Mouse (Mus musculus): ENCODE results near the gene Cfap299. TPM values are rescaled to one million over a fixed set of nuclear protein-coding genes. Genes with fewer than 3 reads are reported as not detected.
"Not testable (repeated sequence)": the region's sequence is repeated elsewhere in the genome, so short reads cannot be mapped to it uniquely, and the experiment has no call there.

The Cfap299 gene
- polyA plus RNA-seq, 1 experiment from 2014 or later: not detected

DNA sequence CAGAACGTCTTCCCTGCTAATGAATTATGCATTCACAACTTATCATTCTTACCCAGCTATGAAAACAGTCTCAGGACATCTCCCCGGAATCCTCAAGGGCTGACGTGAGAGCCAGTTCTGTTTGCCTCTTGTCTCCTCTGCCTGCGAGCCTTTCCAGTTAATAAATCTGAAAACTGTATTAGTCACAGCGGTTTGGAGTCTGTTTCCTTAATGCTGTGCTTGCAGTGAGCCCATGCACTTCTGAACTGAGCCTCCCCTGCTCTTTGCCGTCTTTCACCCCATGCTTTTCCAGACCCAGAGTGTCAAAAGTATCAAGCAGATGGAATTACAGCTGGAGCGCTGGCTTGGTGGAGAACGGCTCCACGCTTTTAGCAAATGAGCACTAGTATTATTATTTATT is 22.6 kb upstream of the Cfap299 start:
- 39% methylated on average over 9 of the region's 9 CpGs for WGBS
- H3K4me1 ChIP-seq (replicated peaks; ENCODE audit: control insufficient read depth, insufficient read depth, low read length): no peaks in the 10 kb centered on the region
- H3K36me3 ChIP-seq (ENCODE audit: control insufficient read depth, insufficient read depth, low read length): no peaks in the 10 kb centered on the region
- H3K27me3 ChIP-seq (replicated peaks; ENCODE audit: control insufficient read depth, insufficient read depth, low read length): no peaks in the 10 kb centered on the region
- no peak for DNase-seq (ENCODE audit: low spot score)
- ATAC-seq (replicated peaks; ENCODE audit: low FRiP score, low TSS enrichment, low read depth): no peak
- H3K4me3 ChIP-seq (ENCODE audit: low read depth, low read length): no peak overlapping the region
- H3K9me3 ChIP-seq (ENCODE audit: control insufficient read depth, low read length): no peaks in the 10 kb centered on the region
- H3K9ac ChIP-seq (ENCODE audit: low read length): no peak overlapping the region
- H3K4me2 ChIP-seq (ENCODE audit: low read length): no peak overlapping the region
- no peak overlapping the region for H3K27ac ChIP-seq (ENCODE audit: low read depth)

DNA sequence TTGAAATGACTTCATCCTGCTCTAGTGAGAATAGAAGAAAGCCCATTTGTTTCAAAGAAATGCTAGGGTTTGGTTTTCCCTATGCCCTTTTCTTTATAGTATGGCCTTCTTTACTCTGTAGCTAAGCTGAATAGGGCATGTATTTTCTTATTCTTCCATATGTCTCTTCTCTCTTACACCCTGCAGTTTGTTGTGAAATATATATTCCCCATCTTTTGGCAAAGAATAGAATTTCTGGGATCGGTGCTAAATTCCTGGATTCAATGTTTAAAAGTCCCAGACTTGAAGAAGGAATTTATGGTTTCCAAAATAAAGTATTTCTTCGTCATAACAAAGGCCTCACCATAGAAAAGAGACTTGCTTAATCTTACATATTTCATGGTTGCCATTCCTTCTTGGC is 2.5 kb upstream of the Cfap299 start:
- no peak overlapping the region for H3K27ac ChIP-seq (ENCODE audit: low read depth)
- no peak overlapping the region for H3K9ac ChIP-seq (ENCODE audit: low read length)
- WGBS: 72% methylated on average over 2 of the region's 2 CpGs
- H3K9me3 ChIP-seq (ENCODE audit: control insufficient read depth, low read length): no peaks in the 10 kb centered on the region
- no peak overlapping the region for H3K4me3 ChIP-seq (ENCODE audit: low read depth, low read length)
- no peak overlapping the region for H3K4me2 ChIP-seq (ENCODE audit: low read length)
- H3K4me1 ChIP-seq (replicated peaks; ENCODE audit: control insufficient read depth, insufficient read depth, low read length): no peaks in the 10 kb centered on the region
- no peaks in the 10 kb centered on the region for H3K27me3 ChIP-seq (replicated peaks; ENCODE audit: control insufficient read depth, insufficient read depth, low read length)
- no peak for DNase-seq (ENCODE audit: low spot score)
- no peak for ATAC-seq (replicated peaks; ENCODE audit: low FRiP score, low TSS enrichment, low read depth)
- no peaks in the 10 kb centered on the region for H3K36me3 ChIP-seq (ENCODE audit: control insufficient read depth, insufficient read depth, low read length)

DNA sequence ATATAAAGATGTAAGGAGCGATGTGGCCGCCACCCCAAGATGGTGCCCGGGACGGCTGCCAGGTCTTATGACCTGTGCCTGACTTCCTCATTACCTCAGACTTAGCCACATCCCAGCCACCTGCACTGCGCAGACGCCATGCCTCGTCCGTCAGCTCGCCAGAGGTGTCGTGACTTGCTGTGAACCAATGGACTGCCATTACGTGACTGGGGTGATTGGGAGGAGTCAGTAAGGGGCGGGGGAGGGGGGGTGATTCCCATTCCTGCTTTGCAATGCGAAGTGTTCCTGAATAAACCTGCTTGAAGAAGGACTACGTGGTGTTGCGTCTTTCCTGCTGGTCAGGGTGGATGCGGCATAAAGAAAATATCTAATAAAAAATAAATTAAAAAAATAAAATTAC is 14.6 kb downstream of the Cfap299 start:
- not testable (repeated sequence) for ATAC-seq (replicated peaks; ENCODE audit: low FRiP score, low TSS enrichment, low read depth)

DNA sequence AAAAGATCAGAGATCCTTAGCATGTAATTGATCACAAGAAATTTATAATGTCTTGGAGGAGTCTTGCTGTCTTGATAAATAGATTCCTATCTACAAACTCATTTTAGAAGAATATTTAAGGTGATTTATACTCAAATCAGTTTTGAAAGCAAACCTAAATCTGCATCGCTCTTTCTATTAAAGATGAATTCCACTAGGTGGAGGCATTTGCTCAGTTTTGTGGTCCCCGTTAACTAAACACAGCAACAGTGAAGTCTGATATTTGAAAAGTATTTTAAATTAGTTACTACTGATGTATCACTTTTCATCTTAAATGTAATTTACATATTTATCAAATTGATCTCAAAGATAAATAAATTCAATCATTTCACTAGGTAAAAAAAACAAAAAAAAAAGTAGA is 15.5 kb downstream of the Cfap299 start:
- H3K36me3 ChIP-seq (ENCODE audit: control insufficient read depth, insufficient read depth, low read length): no peaks in the 10 kb centered on the region
- no peak overlapping the region for H3K4me3 ChIP-seq (ENCODE audit: low read depth, low read length)
- no peak overlapping the region for H3K4me2 ChIP-seq (ENCODE audit: low read length)
- H3K27me3 ChIP-seq (replicated peaks; ENCODE audit: control insufficient read depth, insufficient read depth, low read length): no peaks in the 10 kb centered on the region
- ATAC-seq (replicated peaks; ENCODE audit: low FRiP score, low TSS enrichment, low read depth): no peak
- 66% methylated on average over 2 of the region's 2 CpGs for WGBS
- no peak overlapping the region for H3K9ac ChIP-seq (ENCODE audit: low read length)
- no peaks in the 10 kb centered on the region for H3K9me3 ChIP-seq (ENCODE audit: control insufficient read depth, low read length)
- H3K4me1 ChIP-seq (replicated peaks; ENCODE audit: control insufficient read depth, insufficient read depth, low read length): no peaks in the 10 kb centered on the region
- DNase-seq (ENCODE audit: low spot score): no peak
- H3K27ac ChIP-seq (ENCODE audit: low read depth): no peak overlapping the region

More for the DNA sequence above, 14.6 kb downstream of the Cfap299 start:
- H3K36me3 ChIP-seq (ENCODE audit: control insufficient read depth, insufficient read depth, low read length); H3K4me2 ChIP-seq (ENCODE audit: low read length); H3K9ac ChIP-seq (ENCODE audit: low read length); H3K9me3 ChIP-seq (ENCODE audit: control insufficient read depth, low read length); H3K4me1 ChIP-seq (replicated peaks; ENCODE audit: control insufficient read depth, insufficient read depth, low read length); DNase-seq (ENCODE audit: low spot score); H3K27ac ChIP-seq (ENCODE audit: low read depth); H3K4me3 ChIP-seq (ENCODE audit: low read depth, low read length); H3K27me3 ChIP-seq (replicated peaks; ENCODE audit: control insufficient read depth, insufficient read depth, low read length): not testable (repeated sequence)
- WGBS: 91% methylated on average over 16 of the region's 16 CpGs

DNA sequence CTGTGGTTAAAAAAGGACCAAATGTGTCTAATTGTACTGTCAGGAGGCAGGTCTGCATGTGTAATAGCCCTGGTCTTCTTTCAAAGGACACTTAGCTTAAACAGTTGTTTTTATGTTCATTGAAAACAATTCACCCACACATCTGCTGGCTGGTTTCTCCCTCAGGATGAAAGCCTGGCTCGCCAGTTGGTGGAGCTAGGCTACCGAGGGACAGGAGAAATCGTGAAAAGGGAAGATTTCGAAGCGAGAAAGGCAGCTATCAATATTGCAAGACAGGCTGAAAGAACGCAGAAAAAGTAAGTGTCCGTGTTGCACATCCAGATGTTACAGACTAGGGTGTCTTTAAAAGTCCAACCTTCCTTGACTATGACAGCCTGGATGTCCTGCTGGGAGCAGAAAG is 17.0 kb downstream of the Cfap299 start:
- no peak for ATAC-seq (replicated peaks; ENCODE audit: low FRiP score, low TSS enrichment, low read depth)
- Histone ChIP-seq H3K4me2 (ENCODE audit: low read length) (no peak overlapping the region), H3K4me1 (replicated peaks; ENCODE audit: control insufficient read depth, insufficient read depth, low read length) (no peaks in the 10 kb centered on the region), H3K27me3 (replicated peaks; ENCODE audit: control insufficient read depth, insufficient read depth, low read length) (no peaks in the 10 kb centered on the region), H3K9me3 (ENCODE audit: control insufficient read depth, low read length) (no peaks in the 10 kb centered on the region), H3K36me3 (ENCODE audit: control insufficient read depth, insufficient read depth, low read length) (no peaks in the 10 kb centered on the region), H3K9ac (ENCODE audit: low read length) (no peak overlapping the region), H3K4me3 (ENCODE audit: low read depth, low read length) (no peak overlapping the region), H3K27ac (ENCODE audit: low read depth) (no peak overlapping the region)
- WGBS: 58% methylated on average over 7 of the region's 7 CpGs
- no peak for DNase-seq (ENCODE audit: low spot score)

DNA sequence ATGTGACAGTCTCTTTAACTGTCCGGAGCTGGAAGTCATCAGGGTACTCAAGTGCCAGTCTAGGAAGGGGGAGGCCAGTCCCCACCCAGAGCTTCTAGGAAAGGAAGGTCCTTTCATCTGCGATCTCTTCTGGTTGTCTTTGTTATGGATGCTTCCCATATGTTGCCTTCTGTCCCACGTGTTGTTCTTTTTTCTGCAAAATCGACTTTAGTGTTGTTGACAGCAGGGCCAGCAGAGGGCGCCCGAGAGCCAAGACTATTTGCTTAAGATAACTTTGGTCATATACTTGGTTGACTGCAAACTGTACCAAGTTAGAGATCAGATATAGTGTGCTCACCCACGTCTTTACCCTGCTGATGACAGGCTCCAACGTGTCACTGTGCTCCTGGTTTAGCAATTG is 19.5 kb downstream of the Cfap299 start:
- Histone ChIP-seq H3K4me3 (ENCODE audit: low read depth, low read length) (no peak overlapping the region), H3K27me3 (replicated peaks; ENCODE audit: control insufficient read depth, insufficient read depth, low read length) (no peaks in the 10 kb centered on the region), H3K9ac (ENCODE audit: low read length) (no peak overlapping the region), H3K36me3 (ENCODE audit: control insufficient read depth, insufficient read depth, low read length) (no peaks in the 10 kb centered on the region), H3K9me3 (ENCODE audit: control insufficient read depth, low read length) (no peaks in the 10 kb centered on the region), H3K27ac (ENCODE audit: low read depth) (no peak overlapping the region), H3K4me1 (replicated peaks; ENCODE audit: control insufficient read depth, insufficient read depth, low read length) (no peaks in the 10 kb centered on the region), H3K4me2 (ENCODE audit: low read length) (no peak overlapping the region)
- ATAC-seq (replicated peaks; ENCODE audit: low FRiP score, low TSS enrichment, low read depth) (peak; percentile 61; the same call in 1 of the 2 replicates), DNase-seq (ENCODE audit: low spot score) (peak; percentile 93)
- 13% methylated on average over 8 of the region's 8 CpGs for WGBS

DNA sequence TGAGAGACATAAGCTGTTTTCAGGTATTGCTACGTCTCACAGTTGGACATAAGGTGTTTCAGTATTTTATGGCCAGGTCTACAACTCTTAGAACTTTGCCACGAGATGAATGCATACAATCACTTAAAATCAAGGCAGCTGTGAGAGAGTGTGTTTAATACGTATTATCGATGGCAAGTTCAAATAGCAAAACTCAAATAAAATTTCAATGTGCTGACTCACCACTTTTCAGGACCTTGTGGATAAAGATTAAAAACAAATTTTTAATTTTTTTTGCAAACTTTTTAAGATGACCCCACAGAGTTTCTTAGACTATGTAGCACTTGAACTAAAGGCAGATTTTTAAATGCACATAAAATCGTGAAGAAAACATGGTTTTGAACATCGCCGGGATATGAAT is 30.8 kb downstream of the Cfap299 start:
- DNase-seq (ENCODE audit: low spot score): no peak
- ATAC-seq (replicated peaks; ENCODE audit: low FRiP score, low TSS enrichment, low read depth): no peak
- H3K36me3 ChIP-seq (ENCODE audit: control insufficient read depth, insufficient read depth, low read length): no peaks in the 10 kb centered on the region
- no peak overlapping the region for H3K9ac ChIP-seq (ENCODE audit: low read length)
- H3K4me3 ChIP-seq (ENCODE audit: low read depth, low read length): no peak overlapping the region
- WGBS: 89% methylated on average over 7 of the region's 7 CpGs
- H3K27me3 ChIP-seq (replicated peaks; ENCODE audit: control insufficient read depth, insufficient read depth, low read length): no peaks in the 10 kb centered on the region
- no peaks in the 10 kb centered on the region for H3K9me3 ChIP-seq (ENCODE audit: control insufficient read depth, low read length)
- no peak overlapping the region for H3K27ac ChIP-seq (ENCODE audit: low read depth)
- H3K4me1 ChIP-seq (replicated peaks; ENCODE audit: control insufficient read depth, insufficient read depth, low read length): no peaks in the 10 kb centered on the region
- no peak overlapping the region for H3K4me2 ChIP-seq (ENCODE audit: low read length)

DNA sequence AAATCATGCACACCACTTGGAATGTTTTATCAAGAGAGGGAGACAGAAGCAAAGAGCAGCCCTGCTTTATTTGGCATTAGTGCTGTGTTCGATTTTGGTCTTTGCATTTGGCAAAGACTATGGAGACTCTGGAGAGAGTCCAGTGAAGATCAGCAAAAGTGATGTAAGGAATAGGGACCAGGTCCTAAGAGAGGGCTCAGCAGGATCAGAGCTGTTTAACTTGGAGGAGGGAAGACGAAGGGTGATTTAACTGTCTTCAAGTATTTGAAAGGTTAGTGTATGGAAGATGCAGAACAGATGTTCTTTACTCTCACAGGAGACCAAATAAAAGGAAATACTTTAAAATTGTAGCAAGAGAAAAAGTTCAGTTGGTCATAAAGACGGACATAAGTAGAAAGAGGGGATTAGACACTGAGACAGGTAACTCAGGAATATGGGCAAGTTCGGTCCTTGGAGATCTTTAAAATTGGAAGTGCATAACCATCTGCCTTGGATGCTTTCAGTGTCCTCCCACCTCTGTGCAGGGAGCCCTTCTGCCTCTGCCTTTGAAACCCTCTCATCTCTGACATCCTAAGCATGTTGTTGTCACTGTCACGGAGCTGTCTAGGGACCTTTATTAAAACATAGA is 31.8 kb downstream of the Cfap299 start:
- 68% methylated on average over 5 of the region's 5 CpGs for WGBS
- no peaks in the 10 kb centered on the region for H3K9me3 ChIP-seq (ENCODE audit: control insufficient read depth, low read length)
- no peak overlapping the region for H3K4me3 ChIP-seq (ENCODE audit: low read depth, low read length)
- H3K4me2 ChIP-seq (ENCODE audit: low read length): no peak overlapping the region
- H3K27ac ChIP-seq (ENCODE audit: low read depth): no peak overlapping the region
- no peaks in the 10 kb centered on the region for H3K27me3 ChIP-seq (replicated peaks; ENCODE audit: control insufficient read depth, insufficient read depth, low read length)
- no peak for DNase-seq (ENCODE audit: low spot score)
- ATAC-seq (replicated peaks; ENCODE audit: low FRiP score, low TSS enrichment, low read depth): no peak
- no peaks in the 10 kb centered on the region for H3K36me3 ChIP-seq (ENCODE audit: control insufficient read depth, insufficient read depth, low read length)
- H3K4me1 ChIP-seq (replicated peaks; ENCODE audit: control insufficient read depth, insufficient read depth, low read length): no peaks in the 10 kb centered on the region
- H3K9ac ChIP-seq (ENCODE audit: low read length): no peak overlapping the region

DNA sequence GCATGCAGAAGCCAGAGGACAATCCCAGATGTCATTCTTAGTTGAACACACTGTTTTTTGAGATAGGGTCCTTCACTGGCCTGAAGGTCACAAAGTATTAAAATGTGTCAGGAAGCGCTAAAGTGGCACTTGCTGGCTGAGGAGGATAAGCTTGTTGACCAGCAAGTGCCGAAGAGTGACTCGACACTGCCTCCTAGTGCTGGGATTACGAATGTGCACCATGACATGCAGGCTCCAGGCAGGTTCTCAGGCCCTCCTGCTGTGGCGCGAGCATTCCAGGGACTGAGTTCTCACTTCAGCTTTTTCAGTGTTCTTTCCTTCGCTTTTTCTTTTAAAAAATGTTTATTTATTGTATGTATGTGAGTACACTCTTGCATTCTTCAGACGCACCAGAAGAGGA is 34.3 kb downstream of the Cfap299 start:
- no peak overlapping the region for H3K9ac ChIP-seq (ENCODE audit: low read length)
- ATAC-seq (replicated peaks; ENCODE audit: low FRiP score, low TSS enrichment, low read depth) (no peak), DNase-seq (ENCODE audit: low spot score) (no peak)
- 55% methylated on average over 8 of the region's 8 CpGs for WGBS
- no peaks in the 10 kb centered on the region for H3K9me3 ChIP-seq (ENCODE audit: control insufficient read depth, low read length)
- no peaks in the 10 kb centered on the region for H3K4me1 ChIP-seq (replicated peaks; ENCODE audit: control insufficient read depth, insufficient read depth, low read length)
- no peaks in the 10 kb centered on the region for H3K27me3 ChIP-seq (replicated peaks; ENCODE audit: control insufficient read depth, insufficient read depth, low read length)
- no peak overlapping the region for H3K27ac ChIP-seq (ENCODE audit: low read depth)
- H3K4me3 ChIP-seq (ENCODE audit: low read depth, low read length): no peak overlapping the region
- no peak overlapping the region for H3K4me2 ChIP-seq (ENCODE audit: low read length)
- no peaks in the 10 kb centered on the region for H3K36me3 ChIP-seq (ENCODE audit: control insufficient read depth, insufficient read depth, low read length)

All from intestine, embryonic 14.5 days (tissue).